Mouse (Mus musculus): ENCODE results near the gene Klf5. TPM values are rescaled to one million over a fixed set of nuclear protein-coding genes. Genes with fewer than 3 reads are reported as not detected.
A peak's percentile ranks its signal among the peaks of the same experiment; 100 is the strongest.

Gene Klf5
- total RNA-seq, 2 experiments from 2014 or later: 1.5 to 2.4 TPM

GRCm38 (mm10) chr14:99306410-99306809 is 7.9 kb downstream of the Klf5 start:
- 0 out of 2 replicates have a peak, but pooled peaks have one; percentile 22 for ATAC-seq (replicated peaks; ENCODE audit: poor library complexity)

DNA sequence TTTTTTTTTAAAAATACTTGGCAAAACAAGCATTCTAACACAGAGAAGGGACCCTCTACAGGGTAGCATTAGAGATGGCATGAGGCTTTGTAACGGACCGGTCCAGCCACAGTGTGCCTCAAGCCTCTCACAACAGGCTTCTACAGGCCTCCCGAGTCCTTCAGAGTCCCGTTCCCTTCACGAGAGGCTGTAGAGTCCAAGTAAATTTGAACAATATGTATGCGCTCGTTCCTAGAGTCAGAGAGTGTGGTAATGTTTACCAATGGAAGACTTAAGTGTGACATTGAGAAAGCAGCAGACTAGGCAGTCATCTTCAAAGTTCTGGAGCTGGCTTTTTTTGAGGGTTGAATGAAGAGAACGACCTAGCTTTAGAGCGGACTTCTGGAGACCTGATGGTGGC is 11.1 kb downstream of the Klf5 start:
- no peak for ATAC-seq (replicated peaks; ENCODE audit: poor library complexity)

DNA sequence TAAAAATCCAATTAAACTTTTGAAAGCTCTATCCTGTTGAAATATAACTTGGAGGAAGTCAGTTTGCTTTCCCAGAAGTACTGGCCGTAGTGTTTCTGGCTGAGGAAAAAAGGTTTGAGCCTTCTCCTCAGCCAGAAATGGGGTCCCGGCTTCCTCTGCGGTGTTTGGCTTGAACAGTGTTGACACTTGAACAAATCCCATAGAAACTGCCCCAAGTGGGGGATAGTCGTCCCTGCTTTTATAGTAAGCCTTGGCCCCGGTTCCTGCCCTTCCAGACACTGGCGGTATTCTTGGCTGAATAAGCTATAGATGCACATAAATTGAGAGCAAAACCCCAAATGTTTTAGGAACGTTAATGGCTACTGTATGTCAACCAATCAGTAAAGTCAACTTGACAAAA is 11.9 kb downstream of the Klf5 start:
- ATAC-seq (replicated peaks; ENCODE audit: poor library complexity): no peak

DNA sequence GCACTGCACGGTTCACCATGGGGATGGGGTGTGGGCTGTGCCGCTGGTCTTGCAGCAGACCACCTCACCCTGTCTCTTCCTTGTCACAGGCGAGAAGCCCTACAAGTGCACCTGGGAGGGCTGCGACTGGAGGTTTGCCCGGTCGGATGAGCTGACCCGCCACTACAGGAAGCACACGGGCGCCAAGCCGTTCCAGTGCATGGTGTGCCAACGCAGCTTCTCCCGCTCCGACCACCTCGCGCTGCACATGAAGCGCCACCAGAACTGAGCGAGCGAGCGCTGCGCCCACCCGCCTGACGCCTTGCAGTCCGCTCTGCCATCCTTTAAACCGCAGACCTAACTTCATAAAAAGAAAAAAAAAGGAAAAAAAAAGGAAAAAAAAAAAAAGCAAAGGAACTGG is 14.6 kb downstream of the Klf5 start:
- ATAC-seq (replicated peaks; ENCODE audit: poor library complexity): no peak

DNA sequence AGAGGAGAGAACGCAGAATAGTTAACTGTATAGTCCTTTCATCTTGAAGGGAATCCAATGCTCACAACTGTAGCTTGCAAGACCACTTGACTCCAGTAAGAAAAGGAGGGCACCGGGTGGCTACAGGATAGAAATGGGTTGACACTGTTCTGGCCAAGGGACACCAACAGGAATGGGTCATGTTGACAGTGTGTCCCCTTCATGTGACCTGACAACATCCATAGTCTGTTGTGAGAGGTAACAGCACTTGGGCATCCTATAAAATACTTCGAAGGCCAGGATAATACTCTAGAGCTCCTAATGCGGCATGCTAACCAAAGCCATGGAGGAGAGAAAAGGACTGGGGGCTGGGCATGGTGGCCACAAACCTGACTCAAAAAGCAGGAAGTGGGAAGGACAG is 17.8 kb downstream of the Klf5 start:
- no peak for ATAC-seq (replicated peaks; ENCODE audit: poor library complexity)

DNA sequence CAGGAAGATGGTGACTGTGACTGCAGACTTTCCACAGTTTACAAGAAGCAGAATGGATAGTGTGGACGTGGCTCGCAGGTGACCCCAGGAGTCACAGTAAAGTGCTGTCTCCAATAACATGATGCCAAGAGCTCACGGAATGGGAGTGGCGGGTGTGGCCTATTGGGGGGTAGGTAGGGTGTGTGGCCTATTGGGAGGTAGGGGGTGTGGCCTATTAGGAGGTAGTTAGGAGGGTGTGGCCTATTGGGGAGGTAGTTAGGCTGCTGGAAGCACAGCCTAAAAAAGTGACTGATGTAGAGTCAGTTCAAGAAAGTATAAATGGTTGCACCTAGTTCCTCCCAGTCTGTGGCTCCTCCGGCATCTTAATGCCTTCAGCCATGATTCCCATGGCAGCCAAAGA is 22.2 kb downstream of the Klf5 start:
- ATAC-seq (replicated peaks; ENCODE audit: poor library complexity): no peak

DNA sequence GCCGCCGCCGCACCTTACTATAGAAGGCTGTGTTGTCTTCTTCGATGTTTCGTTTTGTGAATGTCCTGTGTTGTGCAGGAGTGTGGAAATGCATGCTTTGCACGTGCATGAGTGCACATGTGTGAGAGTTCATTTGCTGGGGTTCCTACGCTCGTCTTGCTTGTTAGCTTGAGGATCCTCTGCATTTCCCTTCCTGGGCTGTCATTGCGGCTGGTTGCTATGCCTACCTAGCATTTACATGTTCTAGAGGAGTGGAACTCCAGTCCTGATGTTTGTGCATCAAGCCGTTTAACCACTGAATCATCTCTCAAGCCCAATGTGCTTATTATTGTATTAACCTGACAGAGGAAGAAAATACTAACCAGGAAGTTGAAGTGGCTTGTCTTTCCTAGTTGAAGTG is 24.9 kb downstream of the Klf5 start:
- ATAC-seq (replicated peaks; ENCODE audit: poor library complexity): no peak

DNA sequence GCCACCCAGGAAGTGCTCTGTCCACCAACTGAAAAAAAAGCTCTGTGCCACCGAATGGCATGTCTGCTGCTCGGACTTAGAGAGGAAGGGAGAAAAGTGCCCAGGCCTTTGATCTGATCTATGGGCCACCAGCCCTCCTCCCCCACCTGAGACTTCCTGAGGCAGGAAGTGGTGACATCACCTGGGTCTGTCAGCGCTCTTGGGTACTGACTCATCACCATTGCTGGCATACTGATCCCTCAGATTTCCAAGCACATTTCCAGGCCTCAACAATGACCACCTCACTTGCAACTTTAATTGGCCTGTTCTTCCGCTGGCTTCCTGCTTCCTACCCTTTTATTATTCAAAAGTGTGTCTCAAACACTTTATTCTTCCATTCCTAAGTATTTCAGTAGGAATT is 26.0 kb downstream of the Klf5 start:
- ATAC-seq (replicated peaks; ENCODE audit: poor library complexity): no peak

- ATAC-seq (replicated peaks; ENCODE audit: poor library complexity): no peak
Observed at GRCm38 (mm10) chr14:99325597-99326472, 27.3 kb downstream of the Klf5 start.

DNA sequence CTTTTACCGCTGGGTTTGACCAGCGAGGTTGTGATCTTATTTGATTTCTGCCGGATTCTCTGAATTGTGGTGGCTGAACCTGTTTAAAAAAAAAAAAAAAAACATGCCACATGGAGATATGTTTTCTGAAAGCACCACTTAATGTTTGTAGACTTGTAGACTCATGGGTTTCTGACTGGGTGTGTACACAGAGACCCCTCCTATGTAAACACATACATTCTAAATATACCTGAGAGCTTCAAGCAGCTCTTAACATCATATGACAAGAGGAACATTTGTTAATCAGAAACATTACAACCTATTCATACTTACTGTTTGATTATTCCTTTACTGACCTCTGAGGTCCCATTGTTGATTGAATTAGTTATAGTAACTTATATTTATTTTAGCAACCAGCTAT is 38.1 kb downstream of the Klf5 start:
- no peak for ATAC-seq (replicated peaks; ENCODE audit: poor library complexity)

DNA sequence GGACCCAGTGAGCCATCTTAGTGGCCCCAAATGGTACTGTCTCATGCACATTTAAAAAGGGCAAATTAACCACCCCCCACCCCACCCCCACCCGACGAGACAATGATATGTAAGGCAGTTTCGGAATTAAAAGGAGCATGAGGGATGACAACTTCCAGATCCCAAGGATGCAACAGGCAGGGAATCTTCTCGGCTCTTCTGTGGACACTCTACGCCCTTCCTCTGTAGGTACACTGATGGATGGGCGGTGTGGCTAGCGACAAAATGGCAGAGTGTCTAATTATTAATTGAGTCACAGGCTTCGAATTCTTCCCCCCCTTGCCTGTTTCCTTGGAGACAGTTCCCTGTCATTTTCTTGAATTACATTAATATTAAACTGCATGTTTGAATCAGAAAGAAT is 40.5 kb downstream of the Klf5 start:
- ATAC-seq (replicated peaks; ENCODE audit: poor library complexity): no peak

DNA sequence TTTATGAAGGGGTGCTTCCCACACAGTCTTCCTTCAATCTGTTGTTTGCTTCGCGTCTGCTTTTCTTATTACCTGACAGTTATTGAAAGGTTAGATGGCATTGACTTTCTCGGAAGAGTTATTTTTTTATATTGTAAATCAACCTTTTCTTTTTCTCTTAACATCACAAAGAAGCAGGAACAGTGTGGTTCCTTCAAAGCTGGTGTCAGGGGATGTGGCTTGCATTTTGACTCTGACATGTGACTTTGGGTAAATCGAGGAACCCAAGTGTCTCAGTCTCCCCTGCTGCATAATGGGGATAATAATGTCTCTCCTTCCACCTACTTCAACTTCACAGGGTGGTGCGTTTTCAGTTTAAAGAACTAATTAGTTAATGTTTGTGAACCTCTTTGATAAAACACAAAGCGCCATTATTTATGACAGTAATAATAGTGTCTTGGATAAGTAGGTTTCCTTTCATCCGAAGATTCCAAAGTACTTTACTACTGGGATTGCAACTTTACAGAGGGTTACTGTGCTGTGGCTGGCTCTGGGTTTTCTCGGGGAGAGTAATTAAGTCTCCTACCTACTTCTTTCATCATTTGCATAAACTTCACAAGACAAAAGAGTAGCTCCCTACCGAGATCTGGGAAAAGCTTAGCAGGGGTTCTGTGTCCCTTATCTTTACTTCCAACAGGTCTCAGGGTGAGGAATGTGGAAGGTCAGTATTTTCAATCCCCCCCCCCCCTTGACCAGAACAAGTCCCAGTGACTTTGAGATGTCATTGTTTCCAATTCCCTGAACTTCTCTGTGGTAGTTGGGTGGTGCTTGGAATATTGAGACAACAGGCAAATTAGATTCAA is 41.4 kb downstream of the Klf5 start:
- ATAC-seq (replicated peaks; ENCODE audit: poor library complexity): no peak

GRCm38 (mm10) chr14:99340703-99341102 is 42.2 kb downstream of the Klf5 start:
- ATAC-seq (replicated peaks; ENCODE audit: poor library complexity): no peak

GRCm38 (mm10) chr14:99348175-99348764 is 49.8 kb downstream of the Klf5 start:
- no peak for ATAC-seq (replicated peaks; ENCODE audit: poor library complexity)

DNA sequence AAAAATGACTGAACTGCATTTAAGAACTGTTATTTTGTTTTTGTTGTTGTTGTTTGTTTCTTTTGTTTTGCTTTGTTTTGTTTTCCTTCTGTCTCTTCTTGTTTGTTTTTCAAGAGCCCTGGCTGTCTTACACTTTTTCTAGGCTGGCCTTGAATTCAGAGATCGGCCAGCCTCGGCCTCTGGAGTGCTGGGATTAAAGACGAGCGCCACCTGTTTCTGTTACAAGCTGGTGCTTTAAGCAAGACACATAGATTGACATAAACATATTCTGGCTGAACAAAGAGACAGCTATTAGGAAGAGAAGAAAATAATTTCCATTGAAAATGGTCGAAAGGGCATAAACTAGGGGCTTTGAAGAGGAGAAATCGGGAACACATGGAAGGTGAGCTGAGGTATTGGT is 51.1 kb downstream of the Klf5 start:
- ATAC-seq (replicated peaks; ENCODE audit: poor library complexity): no peak

DNA sequence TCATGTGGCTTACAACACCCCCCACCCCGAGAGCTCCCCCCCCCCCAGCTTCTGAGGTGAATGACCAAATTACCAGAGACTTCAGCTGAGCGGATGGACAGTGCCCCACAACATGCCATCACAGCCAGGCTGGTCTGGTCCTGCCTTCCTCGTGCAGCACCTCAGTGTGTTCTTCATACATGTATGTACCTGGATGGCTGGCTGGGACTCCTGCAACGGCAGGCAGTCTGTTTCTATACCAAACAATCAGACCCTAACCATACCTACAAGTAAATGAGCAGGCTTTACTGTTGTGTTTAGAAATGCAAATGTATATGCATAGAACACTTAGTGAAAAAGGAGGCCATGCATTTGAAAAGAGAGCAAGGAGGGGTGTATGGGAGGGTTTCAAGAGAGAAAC is 54.5 kb downstream of the Klf5 start:
- no peak for ATAC-seq (replicated peaks; ENCODE audit: poor library complexity)

GRCm38 (mm10) chr14:99354046-99354445 is 55.6 kb downstream of the Klf5 start:
- ATAC-seq (replicated peaks; ENCODE audit: poor library complexity): no peak

DNA sequence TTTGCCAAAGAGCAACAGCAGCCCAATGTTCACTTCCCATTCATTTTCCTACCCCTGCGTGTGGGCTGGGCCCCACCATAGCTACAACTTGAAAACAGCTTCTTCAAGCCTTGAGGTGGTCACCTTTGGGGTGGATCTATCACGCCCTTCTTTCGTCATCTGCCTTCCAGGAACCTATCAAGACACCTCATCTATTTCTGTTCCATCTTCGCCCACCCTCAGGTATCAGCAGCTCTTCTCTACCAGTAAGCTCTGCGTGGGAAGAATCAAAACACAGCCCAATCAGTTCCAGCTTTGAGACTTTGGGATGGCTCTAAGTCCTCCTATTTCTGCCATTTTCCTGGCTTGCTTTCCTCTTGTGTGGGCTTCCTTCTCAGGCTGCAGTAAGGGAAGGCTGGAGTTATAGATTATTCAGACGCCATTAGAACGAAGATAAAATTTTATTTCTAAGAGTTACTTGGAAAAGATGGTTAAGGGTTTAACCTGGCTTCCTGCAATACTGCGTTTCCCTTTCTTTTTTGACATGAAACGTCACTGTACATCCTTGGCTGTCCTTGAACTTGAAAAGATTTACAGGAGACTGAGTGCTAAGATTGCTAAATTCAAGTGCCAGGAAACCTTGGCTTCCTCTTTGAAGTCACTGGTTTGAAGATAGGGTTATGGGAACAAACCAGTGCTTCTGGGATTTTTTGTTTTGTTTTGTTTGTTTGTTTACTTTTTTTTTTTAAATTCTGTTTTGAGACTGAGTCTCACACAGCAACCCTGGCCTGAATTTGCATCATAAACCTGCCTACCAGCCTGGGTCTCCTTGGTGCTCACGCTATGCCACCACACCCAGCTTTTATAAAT is 56.5 kb downstream of the Klf5 start:
- ATAC-seq (replicated peaks; ENCODE audit: poor library complexity): no peak

DNA sequence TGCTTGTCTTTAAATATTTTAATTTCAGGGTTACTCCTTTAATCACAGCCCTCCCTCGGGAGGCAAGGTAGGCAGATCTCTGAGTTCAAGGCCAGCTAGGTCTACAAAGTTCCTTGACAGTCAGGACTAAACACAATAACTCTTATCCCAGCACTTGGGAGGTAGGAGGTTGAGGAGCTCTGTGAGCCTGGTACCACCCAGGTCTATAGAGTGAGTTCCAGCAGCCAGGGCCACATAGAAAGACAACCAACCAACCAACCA is 57.0 kb downstream of the Klf5 start:
- ATAC-seq (replicated peaks; ENCODE audit: poor library complexity): no peak

DNA sequence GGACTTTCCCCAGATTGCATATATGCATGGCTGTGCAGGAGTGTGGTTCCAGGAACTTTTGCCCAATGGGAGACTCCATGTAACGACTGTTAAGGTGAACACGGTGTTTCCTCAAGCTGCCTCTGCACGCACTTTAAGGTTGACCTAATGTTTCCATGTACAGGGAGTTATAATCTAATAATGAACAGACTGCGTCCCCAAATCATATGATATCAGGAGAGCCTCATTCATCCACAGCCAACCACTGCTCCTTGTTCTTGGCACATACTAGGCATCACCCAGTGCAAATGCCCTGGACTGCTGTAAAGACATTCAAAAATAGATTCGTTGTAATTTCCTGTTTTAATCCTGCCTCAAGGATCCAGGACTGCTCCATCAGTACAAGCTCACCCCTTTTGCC is 64.5 kb downstream of the Klf5 start:
- ATAC-seq (replicated peaks; ENCODE audit: poor library complexity): no peak

Data from megakaryocyte progenitor cell, adult 5-6 weeks (primary cell).